Mouse (Mus musculus): ENCODE results near the gene Cldn34b2. TPM values are rescaled to one million over a fixed set of nuclear protein-coding genes. Genes with fewer than 3 reads are reported as not detected.
"Not testable (repeated sequence)": the region's sequence is repeated elsewhere in the genome, so short reads cannot be mapped to it uniquely, and the experiment has no call there.

The Cldn34b2 gene
- total RNA-seq (2021): not detected
- long read RNA-seq, experiment 1: 0 reads
- long read RNA-seq, experiment 2: 0 reads

DNA sequence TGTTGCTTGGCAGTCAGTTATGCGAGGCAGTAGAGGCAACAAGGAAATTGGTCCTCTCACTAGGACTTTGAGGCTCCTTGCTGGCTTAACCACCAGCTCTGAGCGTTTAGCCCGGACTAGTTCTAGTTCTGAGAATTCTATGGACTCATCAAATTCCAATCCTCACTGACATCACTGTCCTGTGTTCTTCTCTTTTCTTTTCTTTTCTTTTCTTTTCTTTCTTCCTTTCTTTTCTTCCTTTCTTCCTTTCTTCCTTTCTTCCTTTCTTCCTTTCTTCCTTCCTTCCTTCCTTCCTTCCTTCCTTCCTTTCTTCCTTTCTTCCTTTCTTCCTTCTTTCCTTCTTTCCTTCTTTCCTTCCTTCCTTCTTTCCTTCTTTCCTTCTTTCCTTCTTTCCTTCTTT lies at the start of gene Cldn34b2:
Gene Cldn34b2, minus strand, starts transcription at position 101 of the 400 bp plus-strand sequence.
- H3K4me3 ChIP-seq; intact Hi-C loops (cut with DNase I); H3K27ac ChIP-seq; DNase-seq: not testable (repeated sequence)

DNA sequence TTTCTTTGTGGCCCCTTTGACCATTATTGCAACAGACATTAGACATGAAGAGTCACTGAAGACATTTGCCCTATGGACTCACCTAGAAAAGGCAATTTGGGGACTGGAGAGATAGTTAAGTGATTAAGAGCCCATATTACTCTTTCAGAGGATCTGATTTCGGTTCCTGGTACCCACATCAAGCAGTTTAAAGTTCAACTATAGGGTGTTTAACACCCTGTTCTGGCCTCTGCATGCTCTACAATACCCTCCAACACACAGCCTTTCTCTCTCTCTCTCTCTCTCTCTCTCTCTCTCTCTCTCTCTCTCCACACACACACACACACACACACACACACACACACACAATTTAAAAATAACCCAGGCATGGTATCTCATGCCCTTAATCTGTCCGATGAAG lies 49.4 kb upstream of the Cldn34b2 start:
- Histone ChIP-seq H3K27ac (no peak overlapping the region), H3K4me3 (no peak overlapping the region)
- no peak for TF ChIP-seq CTCF (IDR thresholded peaks at IDR 0.05)
- intact Hi-C loops (cut with DNase I): no loop called here
- DNase-seq: no peak

DNA sequence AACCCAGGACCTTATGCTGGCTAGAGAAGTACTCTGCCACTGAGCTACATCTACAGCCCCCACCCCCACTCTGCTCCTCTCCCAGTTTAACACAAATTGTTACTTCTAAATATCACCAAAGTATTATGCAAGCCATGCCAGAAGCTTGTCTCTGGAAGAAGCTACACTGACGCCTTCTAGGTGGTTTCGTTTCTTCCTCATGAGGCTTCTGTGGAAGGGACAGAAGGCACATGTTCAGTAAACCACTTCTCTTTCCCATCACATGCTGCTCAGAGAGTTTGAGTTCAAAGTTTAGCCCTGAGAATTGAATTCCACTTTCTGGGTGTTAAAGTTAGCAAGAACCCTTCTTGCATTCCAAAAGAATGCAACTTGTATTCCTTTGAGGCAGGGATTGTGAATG lies 49.0 kb upstream of the Cldn34b2 start:
- H3K4me3 ChIP-seq: no peak overlapping the region
- intact Hi-C loops (cut with DNase I): no loop called here
- H3K27ac ChIP-seq: no peak overlapping the region
- no peak for DNase-seq
- TF ChIP-seq CTCF (IDR thresholded peaks at IDR 0.05): no peak

DNA sequence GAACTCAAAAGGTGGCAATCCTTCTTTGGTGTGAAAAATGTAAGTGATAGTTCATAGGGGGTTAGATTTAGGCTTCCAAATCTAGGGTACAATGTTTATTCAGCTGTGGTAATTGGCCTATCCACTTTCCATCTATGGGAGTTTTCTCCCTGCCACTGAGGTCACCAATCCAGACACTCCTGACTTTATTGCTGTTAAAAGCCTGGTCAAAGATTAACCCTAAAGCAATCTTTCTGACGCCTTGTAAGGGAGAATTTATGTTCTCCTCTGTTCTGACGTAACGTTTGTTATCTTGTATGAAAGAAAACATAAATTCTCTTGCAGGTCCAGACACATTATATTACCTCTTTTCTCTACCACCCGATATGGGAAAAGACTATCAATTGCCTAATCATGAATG lies 47.4 kb upstream of the Cldn34b2 start:
- Histone ChIP-seq H3K27ac (no peak overlapping the region), H3K4me3 (no peak overlapping the region)
- DNase-seq: no peak
- no peak for TF ChIP-seq CTCF (IDR thresholded peaks at IDR 0.05)
- intact Hi-C loops (cut with DNase I): no loop called here

GRCm38 (mm10) chrX:155172310-155172709 lies 44.1 kb upstream of the Cldn34b2 start:
- DNase-seq: no peak
- TF ChIP-seq CTCF (IDR thresholded peaks at IDR 0.05): no peak
- H3K27ac ChIP-seq: no peak overlapping the region
- no peak overlapping the region for H3K4me3 ChIP-seq
- intact Hi-C loops (cut with DNase I): no loop called here

- no peak for DNase-seq
- intact Hi-C loops (cut with DNase I): no loop called here
- no peak overlapping the region for H3K27ac ChIP-seq
- no peak for TF ChIP-seq CTCF (IDR thresholded peaks at IDR 0.05)
- no peak overlapping the region for H3K4me3 ChIP-seq
Observed at GRCm38 (mm10) chrX:155171754-155172153, 43.5 kb upstream of the Cldn34b2 start.

GRCm38 (mm10) chrX:155169886-155170285 lies 41.7 kb upstream of the Cldn34b2 start:
- intact Hi-C loops (cut with DNase I): no loop called here
- Histone ChIP-seq H3K4me3 (no peak overlapping the region), H3K27ac (no peak overlapping the region)
- no peak for DNase-seq
- TF ChIP-seq CTCF (IDR thresholded peaks at IDR 0.05): no peak

DNA sequence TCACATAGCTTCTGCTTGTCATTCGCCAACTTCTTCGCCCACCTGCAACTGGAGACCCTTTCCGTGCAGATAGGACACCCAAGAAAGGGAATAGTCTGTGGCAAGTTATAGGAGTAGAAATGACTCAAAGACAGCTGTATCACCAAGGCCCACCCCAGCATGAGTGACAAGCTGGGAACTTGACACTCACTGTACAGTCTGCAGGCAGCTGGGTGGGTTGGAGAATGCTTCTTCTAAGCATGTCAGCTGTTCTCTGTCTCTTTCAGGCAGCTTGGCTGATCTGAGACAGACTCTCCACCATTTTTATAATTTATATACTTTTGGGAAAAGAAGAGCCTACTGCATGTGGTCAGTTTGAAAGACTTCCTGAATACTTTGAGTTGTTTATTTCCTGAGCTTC lies 39.5 kb upstream of the Cldn34b2 start:
- Histone ChIP-seq H3K27ac (no peak overlapping the region), H3K4me3 (no peak overlapping the region)
- no peak for DNase-seq
- TF ChIP-seq CTCF (IDR thresholded peaks at IDR 0.05): no peak
- intact Hi-C loops (cut with DNase I): no loop called here

- no peak overlapping the region for H3K27ac ChIP-seq
- no peak for TF ChIP-seq CTCF (IDR thresholded peaks at IDR 0.05)
- intact Hi-C loops (cut with DNase I): no loop called here
- DNase-seq: no peak
- H3K4me3 ChIP-seq: no peak overlapping the region
Observed at GRCm38 (mm10) chrX:155166313-155166712, 38.1 kb upstream of the Cldn34b2 start.

GRCm38 (mm10) chrX:155163553-155163952 lies 35.3 kb upstream of the Cldn34b2 start:
- Histone ChIP-seq H3K27ac (no peak overlapping the region), H3K4me3 (no peak overlapping the region)
- DNase-seq: no peak
- intact Hi-C loops (cut with DNase I): no loop called here
- TF ChIP-seq CTCF (IDR thresholded peaks at IDR 0.05): no peak

DNA sequence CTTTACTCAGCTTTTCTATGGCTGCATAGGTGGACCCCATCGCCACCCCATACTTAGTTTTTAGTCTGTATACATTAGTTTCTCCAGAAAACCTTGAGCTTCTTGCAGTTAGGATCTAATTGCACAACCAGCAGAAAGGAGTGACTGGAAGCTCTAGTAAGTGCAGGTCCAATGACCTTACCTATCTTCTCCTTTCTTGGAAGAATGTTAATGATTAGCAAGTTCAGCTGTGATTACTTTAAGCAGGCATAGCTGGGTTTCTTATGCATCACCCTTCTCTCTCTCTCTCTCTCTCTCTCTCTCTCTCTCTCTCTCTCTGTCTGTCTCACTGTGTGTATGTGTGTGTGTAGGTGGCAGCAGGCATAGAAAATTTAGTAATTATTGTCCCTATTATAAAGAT lies 23.7 kb upstream of the Cldn34b2 start:
- intact Hi-C loops (cut with DNase I): no loop called here
- Histone ChIP-seq H3K4me3 (no peak overlapping the region), H3K27ac (no peak overlapping the region)
- no peak for DNase-seq
- no peak for TF ChIP-seq CTCF (IDR thresholded peaks at IDR 0.05)

DNA sequence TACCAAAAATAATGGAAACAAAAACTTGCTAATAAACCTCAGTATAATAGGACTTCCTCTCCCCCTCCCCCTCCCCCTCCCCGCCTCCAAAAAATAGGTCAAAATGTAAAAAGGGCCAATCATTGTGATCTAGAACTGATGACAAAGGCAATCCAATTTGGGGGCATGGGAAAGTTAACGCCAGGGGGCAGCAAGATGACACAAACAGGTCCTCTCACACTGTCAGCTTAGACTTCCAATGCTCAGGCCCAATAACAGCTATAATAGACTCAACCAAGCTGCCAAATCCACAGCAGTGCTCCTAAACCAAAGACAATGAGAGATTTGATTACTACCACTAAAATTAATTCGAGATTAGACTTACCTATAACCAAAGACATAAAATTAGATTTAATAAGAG lies 16.5 kb upstream of the Cldn34b2 start:
- intact Hi-C loops (cut with DNase I): loop anchor here (2.0 to 5.0 kb wide), 2 partner anchors 73 to 118 kb away; partner anchors contain the start of genes Acot9 and Sat1
- peak; percentile 67 for TF ChIP-seq CTCF (IDR thresholded peaks at IDR 0.05)
- Histone ChIP-seq H3K27ac (no peak overlapping the region), H3K4me3 (no peak overlapping the region)
- DNase-seq: peak; percentile 58

- DNase-seq: no peak
- intact Hi-C loops (cut with DNase I): loop anchor here (5.0 kb wide), 1 partner anchor 219 kb away; no protein-coding TSS in a partner anchor
- TF ChIP-seq CTCF (IDR thresholded peaks at IDR 0.05): peak; percentile 43; the same call in 1 of the 2 replicates
- Histone ChIP-seq H3K27ac (no peak overlapping the region), H3K4me3 (no peak overlapping the region)
Observed at GRCm38 (mm10) chrX:155098024-155098423, 30.2 kb downstream of the Cldn34b2 start.

- intact Hi-C loops (cut with DNase I); DNase-seq; H3K27ac ChIP-seq; H3K4me3 ChIP-seq: not testable (repeated sequence)
Observed at GRCm38 (mm10) chrX:155093566-155093965, 34.6 kb downstream of the Cldn34b2 start, which contains the start of gene Magea2. Gene Magea2 (minus strand): TSS chrX:155093666.

GRCm38 (mm10) chrX:155089693-155090092 lies 38.5 kb downstream of the Cldn34b2 start, which contains the start of gene Magea1:
Gene Magea1 (minus strand): TSS chrX:155089793.
- H3K27ac ChIP-seq; H3K4me3 ChIP-seq; DNase-seq; intact Hi-C loops (cut with DNase I): not testable (repeated sequence)

Other genes with a start within 250 kb of the Cldn34b2 start
- gene Cldn34b1, start 238.1 kb downstream of the Cldn34b2 start, total RNA-seq (2021): not detected
- gene Magea6, start 192.4 kb downstream of the Cldn34b2 start, total RNA-seq (2021): not detected
- gene Magea3, start 178.9 kb downstream of the Cldn34b2 start, total RNA-seq (2021): not detected
- not detected for gene Magea8, start 132.6 kb downstream of the Cldn34b2 start, total RNA-seq (2021)
- gene Magea5, start 65.3 kb downstream of the Cldn34b2 start, total RNA-seq (2021): not detected
- gene Magea1, start 38.6 kb downstream of the Cldn34b2 start, total RNA-seq (2021): not detected
- gene Magea2, start 34.7 kb downstream of the Cldn34b2 start, total RNA-seq (2021): not detected
- 10 to 100 TPM; 18.4 to 22.1 TPM for gene Sat1, start 88.0 kb upstream of the Cldn34b2 start, total RNA-seq (2021)
- 10 to 100 TPM; 17.1 to 18.4 TPM for gene Acot9, start 134.0 kb upstream of the Cldn34b2 start, total RNA-seq (2021)
- 10 to 100 TPM in 1 of 2 experiments, 1 to 10 TPM in 1; 5.1 to 10.5 TPM for gene Prdx4, start 212.3 kb upstream of the Cldn34b2 start, total RNA-seq (2021)